Mouse (Mus musculus) lung, postnatal 4 days (tissue): Measurements from ENCODE around the gene Yeats4.
"Not testable (repeated sequence)": the region's sequence is repeated elsewhere in the genome, so short reads cannot be mapped to it uniquely, and the experiment has no call there.

Experiments
- DNase-seq, 2 experiments: peaks; one replicate each; pipeline ENCODE4 v3.0.0; 2021

Gene Yeats4

DNA sequence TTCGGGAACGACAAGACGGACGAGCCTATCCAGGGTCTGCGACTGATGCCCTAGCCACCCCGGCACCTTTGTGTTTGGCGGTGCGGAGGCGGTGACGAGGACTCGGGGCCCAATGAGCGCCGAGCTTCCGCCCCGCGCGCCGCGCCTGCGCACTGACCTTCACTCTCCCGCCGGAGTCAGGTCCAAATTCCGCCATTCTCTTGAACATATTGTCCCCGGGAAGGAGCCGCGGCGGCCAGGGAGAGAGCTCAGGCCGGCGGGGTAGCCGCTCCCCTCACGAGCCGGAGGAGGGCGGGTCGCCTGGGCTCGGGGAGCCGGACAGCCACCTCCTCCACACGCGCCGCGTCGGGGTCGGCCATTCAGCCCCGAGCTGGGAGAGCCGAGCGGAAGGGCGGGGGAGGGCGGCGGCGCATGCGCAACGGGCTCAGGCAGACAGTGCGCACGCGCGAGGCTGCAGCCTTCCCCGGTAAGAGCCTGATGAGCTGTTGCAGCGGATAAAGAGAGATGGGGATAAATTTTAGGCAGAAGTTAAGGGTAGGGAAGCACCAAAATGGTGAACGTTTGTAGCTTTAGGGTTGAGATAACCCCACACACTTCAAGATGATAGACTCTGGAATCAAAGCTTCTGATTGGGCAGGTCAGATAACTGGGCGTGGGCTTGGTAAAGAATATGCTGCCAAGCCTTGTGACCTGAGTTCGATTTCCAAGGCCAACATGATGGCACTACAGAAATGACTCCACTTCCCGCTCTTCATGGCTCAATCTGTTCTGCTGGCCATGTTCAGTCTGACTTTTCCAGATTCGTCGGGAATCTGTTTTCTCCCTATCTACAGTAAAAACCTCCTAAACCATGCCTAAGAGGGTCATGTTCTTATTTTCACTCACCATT is at the start of gene Yeats4:
Gene Yeats4 (minus strand): TSS at position 406 of the 889 bp plus-strand sequence.
- peak; percentile 96 to 97 for DNase-seq

DNA sequence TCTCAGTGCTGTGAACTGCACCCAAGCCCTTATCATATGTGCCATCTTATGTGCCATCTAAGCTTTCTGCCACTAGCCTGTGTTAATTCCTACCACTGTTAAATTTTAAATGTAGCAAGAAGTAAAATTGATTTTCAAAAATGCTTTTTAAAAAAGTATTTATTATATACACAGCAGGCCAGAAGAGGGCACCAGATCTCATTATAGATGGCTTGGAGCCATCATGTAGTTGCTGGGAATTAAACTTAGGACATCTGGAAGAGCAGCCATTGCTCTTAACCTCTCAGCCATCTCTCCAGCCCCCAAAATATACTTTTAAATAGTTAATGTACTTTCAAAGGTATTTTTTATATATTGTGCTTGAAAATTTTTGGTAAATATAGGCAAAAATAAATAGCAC is 47.7 kb upstream of the Yeats4 start:
- DNase-seq = no peak

DNA sequence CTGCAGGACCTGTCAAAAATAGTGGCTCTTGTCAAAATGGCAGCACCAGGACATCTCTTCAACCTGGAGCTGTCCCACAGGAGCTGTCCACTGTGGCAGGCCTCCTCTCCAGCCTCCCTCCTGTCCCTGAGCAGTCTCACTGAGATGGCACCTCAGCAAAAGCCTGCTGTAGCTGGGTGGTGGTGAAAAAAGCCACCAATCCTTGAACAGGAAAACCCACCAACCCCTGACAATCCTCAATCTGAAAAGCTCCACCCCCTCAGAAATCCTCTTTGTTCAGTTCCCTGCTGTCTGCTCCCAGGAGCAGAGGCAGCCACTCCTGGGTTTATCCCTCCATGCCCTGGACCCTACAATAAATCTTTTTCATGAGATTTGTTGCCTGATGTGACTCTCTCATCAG is 35.6 kb upstream of the Yeats4 start:
- DNase-seq = no peak

DNA sequence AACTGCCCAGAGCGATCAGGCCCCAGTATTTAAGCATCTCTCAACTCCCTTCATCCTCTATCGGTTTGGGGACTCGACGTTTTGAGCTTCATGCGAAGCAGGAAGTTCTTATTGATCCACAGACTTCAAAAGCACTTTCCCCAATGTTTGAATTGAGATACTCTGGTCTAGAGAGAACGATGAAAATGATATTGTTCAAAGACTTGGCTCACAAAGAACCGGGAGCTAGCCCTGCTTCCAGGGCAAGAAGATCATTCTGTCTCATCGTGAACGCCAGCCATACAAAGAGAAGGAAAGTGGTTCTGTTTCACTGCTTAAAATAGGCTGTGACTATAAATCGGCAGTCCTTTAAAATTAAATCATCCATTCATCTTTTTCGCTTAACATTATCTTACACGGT is 14.3 kb upstream of the Yeats4 start, which contains the start of gene 9530003J23Rik:
Gene 9530003J23Rik (minus strand): TSS at position 101 of the 400 bp plus-strand sequence.
- no peak for DNase-seq

DNA sequence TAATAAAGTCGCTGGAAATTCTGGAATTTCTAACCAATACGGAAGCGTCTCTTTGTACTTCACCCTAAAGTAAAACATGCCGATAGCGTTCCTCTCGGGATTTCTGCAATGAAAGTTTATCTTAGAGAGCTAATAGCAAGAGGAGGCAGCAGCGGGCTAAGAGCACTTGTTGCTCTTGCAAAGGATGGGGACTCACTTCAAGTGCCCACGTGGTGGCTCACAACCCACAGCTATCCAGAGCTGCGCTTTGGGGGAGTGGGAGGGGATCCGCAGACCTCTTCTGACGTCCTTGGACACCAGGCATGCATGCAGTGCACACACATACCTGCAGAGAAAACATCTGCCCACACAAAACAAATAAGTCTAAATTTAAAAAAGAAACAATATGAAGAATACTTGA is 11.6 kb upstream of the Yeats4 start:
- DNase-seq = peak; percentile 57 to 78

DNA sequence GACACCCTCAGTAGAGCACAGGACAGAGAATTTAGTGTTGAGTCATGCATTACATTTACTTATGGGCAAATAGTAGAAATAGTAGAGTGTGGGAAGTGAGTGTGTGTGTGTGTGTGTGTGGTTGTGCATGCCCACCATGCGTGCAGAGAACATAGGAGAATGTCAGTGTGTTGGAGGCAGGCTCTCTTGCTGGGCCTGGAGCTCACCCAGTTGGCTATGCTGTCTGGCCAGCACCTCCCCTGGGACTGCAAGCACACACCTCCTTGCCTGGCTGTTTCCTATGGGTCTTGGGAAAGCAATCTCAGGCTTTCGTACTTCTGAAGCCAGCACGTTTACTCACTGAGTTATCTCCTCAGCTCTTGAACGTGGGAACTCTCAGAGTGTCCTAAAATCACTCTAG is 10.5 kb upstream of the Yeats4 start:
- DNase-seq = peak; percentile 27 to 66

DNA sequence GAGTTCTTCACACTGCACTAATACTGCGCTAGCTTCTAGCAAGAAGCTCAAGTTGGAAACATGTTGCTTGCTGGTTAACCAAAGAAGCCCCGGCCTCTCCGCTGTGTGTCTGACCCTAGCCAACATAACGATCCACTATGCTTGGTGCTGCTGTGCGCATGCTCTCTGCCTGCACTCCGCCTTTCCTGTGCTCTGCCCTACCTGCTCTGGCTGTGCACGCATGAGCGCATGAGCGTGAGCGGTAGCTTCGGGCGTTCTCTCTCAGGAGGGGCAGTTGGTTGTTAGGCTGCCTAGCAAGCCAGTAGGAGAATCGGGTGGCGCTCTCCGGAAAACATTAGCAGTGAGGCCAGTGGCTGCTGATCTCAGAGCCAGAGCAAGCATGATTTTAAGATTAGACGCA is 5.5 kb upstream of the Yeats4 start:
- DNase-seq = no peak

DNA sequence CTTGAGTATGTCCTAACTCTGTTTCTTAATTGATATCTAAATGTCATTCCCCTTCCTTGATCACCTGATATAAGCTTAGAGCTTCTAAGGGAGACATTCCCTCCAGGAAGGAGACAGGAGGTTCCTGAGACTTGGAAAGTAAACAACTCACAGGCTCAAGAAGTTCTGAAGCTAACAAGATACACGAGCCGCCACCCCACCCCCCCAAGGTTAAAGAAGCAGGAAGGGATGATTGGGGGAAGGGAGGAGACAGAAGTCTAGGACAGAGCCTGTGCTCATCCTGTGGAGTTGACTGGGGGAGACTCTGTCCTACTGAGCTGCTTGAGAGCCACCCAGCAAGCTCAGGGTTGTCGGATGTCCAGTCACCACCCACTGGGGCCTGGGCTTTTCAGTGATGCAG is 1.7 kb upstream of the Yeats4 start:
- DNase-seq = no peak

DNA sequence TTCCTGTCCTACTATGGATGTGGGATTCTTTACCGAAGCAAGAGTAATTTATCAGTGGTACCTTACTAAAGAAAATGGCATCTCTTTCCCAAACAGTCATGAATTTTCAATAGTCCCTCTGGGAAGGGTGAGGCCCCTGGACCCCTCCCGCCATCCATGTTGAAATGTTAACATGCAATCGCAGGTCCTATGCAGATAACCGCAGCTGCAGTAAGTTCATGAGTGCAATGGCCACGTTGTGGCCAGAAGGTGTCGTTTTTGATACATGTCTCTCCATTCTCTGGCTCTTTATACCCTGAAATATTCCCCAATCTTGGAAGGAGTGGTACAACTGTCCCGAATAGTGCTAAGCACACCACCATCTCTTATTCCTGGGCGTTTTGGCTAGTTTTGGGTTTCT is 787 bp upstream of the Yeats4 start:
- DNase-seq = no peak

DNA sequence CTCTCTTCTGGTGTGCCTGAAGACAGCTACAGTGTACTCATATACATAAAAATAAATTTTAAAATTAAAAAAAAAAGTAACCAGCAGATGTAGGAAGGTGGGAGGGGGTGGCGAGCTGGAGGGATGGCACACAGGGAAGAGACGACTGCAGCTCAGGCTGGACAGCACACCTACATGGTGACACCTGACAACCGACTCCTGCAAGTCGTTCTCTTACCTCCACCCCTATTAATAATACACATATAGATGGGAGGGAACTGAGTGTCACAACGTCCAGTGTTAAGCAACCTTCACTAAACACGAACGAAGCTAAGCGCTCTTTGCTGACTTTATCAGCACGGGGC is 577 bp downstream of the Yeats4 start:
- no peak for DNase-seq

DNA sequence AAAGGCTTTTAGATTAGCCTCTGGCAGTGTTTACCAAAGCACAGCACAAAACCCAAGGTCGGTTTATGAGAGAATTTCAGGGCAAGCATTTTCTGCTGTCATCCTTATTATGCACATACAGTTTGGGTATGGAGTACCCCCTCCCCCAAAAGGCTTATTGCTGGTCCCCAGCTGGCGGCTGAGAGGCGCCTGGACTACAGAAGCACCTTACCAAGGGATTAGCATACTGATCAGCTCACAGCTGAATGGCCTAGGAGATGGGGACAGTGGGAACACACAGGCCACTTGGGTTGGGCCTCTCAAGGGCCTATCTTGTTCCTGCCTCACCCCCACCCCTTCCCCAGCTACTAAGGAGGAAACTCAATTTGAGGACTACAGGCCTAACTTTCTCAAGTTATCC is 1.5 kb downstream of the Yeats4 start:
- no peak for DNase-seq

DNA sequence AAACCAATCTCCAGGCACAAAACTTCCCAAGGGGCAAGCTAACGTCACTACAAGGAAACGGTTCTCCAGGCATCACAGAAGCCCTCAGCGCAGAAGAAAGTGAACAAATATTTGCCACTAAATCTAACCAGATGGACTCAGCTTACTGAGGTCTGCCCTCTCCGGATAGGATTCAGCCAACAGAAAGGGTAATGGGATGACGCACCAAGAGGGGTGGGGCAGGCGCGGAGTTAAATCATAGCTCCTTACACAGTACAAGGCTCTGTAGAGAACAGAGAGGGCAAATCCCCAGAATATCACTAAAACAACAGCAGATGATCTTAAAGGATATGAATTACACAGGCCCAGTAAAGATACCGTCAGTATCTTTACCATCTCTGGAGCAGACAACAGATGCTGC is 6.0 kb downstream of the Yeats4 start:
- DNase-seq = no peak

DNA sequence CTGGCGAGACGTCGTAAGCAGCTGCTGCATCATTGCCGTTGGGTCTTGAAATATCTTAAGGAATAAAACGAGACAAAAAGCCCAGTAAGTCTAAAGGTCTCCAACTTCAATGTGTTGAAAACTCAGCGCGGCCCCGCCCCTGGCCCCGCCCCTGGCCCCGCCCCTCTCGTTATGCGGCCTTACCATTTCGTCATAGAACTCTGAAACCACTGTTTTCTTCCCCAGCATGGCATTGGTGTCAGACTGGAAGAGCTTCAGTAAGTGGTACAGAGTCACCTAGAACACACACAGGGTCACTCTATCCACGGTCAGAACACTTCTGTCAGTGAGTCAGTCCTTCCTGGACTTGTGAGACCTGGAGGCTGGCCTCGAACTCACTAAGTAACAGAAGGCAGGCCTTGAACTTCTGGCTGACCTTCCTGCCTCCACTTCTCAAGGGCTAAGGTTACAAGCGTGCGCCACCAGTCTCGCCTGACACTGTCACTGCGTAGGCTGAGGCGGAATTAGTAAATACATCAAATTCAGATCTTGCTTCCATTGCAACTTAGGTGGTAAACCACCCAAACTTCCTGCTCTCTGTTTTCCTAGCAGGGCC is 7.0 kb downstream of the Yeats4 start:
- no peak for DNase-seq

DNA sequence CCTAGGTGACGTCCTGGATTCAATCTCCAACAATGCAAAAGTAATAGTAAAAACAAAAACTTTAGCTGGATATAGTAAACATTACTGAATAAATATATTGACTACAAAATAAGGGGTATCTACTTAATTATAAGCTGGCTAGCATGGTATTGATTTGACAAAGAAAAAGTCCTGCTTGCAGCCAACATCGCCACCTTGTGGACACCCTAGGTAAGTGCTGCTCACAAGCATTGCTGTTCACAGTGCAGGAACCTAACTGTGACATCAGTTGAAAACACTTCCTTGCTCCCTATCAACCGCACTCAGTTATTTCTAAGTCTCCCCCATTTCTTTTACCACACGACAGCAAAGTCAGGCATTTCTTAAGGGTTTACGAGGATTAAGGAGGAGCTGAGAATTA is 7.5 kb downstream of the Yeats4 start:
- DNase-seq = peak in 1 of 2 experiments; percentile 69

DNA sequence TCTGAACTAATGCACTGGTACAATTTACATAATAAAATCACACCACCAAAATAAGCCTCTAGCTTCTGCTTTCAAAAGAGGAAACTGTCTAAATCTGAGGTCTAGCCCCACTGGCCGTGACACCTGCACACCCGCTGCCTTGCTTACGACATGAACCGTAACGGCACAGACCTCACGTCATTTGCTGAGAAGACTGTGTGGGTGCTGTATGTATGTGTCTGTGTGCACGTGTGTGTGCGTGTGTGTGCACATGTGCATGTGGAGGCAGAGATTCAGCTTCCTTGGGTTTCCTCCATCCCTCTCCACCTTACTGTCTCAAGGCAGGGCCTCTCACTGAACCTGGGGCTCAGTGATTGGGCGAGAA is 8.2 kb downstream of the Yeats4 start:
- DNase-seq = peak in 1 of 2 experiments; percentile 46

DNA sequence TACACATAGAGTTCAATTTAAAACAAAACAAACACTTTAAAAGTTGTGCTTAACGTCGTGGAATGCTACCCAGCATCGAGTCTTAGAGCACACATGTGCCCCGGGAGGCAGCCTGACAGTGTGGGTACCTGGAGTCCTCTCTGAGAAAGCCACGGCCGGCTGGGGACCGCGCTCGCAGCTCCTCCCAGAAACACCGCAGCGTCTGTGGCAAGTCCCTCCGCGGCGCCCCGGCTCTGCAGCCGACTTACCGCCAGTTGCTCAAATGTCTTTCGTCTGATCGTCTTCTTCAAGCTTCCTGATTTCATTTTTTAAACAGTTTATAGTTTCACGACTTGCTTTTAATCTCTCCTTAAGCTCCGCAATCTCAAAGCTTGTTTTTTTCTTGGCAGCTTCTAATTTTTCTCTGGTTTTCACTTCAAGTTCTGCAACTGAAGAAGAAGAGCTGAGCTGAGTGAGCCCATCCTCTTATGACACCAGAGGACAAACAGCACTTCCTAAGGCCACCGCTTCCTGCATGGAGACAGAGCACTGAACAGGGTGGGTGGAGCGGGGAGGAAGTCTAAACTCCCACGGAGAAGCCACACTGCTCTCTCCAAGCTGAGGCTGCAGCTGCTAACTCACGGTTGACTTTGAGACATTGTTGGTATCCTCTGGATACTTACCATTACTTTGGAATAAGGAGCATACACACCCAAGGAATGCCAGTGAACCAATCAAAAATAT is 8.7 kb downstream of the Yeats4 start:
- DNase-seq = no peak

DNA sequence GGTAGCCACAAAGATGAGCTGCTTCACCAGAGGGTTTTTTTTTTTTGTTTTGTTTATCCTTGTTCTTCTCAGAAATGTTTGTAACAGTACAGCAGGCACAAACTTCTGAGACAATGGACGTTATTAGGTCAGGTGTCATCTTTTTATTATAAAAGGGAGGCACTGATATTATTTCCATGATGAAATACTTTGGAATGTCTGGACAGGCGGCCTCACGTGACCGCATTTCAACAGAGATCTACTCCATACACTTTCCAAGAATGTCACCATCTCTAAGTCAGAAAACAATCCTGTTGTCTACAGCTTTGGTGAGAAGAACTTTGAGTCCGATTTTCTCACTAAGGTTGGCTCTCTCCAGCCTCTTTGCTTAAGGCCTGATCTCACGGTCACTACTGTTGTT is 13.3 kb downstream of the Yeats4 start:
- DNase-seq = no peak

DNA sequence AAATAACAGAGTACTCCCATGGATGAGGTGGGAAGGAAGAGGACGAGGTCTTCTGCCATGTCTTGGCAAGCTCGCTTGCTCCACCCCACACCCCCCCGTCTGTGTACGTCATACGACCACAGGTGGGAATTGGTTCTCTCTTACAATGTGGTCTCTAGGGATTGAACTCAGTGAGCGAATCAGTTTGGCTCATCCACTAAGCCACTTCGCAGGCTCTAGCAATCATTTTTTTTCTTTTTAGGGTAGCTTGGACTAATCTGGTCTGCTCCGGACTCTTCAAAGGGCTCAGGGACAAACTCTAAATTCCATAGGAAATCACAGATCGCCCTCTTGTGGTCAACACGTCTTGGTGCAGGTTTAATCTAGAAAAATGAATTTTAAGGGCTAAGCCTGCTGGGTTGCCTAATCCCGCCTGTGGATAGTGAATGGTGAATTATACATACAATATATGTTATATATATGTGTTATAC is 14.8 kb downstream of the Yeats4 start:
- peak in 1 of 2 experiments; percentile 57 for DNase-seq

DNA sequence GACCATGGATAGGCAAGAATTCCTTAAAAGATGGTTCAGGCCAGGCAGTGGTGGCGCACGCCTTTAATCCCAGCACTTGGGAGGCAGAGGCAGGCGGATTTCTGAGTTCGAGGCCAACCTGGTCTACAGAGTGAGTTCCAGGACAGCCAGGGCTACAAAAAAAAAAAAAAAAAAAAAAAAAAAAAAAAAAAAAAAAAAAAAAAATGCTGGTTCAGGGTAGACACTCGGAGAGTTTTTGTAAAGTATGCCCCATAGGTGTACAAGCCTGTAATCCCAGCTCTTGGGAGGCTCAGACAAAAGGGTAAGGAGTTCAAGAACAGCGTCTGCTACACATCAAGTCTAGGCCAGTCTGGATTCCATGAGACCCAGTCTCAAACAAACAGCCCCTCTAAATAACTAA is 15.5 kb downstream of the Yeats4 start:
- not testable (repeated sequence) for DNase-seq

DNA sequence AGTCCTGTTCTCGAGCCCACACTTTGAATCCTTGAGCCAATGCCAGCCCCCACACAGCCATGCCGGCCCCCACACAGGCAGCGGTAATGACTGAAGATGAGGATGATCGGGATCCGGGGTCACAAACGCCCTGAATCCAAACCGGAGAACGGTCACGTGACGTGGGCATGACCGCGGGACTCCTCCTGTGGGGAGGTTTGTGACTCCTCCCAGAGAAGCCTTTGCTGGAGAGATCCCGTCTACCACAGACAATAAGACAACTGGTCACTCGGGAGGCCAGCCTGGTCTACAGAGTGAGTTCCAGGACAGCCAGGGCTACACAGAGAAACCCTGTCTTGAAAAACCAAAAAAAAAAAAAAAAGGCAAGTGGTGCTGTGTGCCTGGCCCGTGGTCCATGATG is 16.1 kb downstream of the Yeats4 start:
- DNase-seq = no peak

DNA sequence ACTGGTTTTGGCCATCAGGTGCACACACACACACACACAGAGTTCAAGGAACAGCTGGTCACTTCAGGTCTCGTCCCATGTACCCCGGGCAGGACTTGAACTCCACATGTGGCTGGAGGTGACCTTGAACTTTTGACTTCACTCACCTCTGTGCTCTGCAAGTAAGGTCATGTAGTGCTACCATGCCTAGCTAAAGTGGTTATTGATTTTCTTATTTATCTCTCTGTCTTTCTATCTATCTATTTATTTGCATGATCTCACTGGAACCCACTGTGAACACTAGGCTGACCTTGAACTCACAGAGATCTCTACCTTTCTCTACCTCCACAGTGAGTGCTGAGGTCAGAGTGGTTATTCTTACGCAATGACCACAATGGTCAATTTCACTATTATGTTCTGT is 18.2 kb downstream of the Yeats4 start:
- no peak for DNase-seq

DNA sequence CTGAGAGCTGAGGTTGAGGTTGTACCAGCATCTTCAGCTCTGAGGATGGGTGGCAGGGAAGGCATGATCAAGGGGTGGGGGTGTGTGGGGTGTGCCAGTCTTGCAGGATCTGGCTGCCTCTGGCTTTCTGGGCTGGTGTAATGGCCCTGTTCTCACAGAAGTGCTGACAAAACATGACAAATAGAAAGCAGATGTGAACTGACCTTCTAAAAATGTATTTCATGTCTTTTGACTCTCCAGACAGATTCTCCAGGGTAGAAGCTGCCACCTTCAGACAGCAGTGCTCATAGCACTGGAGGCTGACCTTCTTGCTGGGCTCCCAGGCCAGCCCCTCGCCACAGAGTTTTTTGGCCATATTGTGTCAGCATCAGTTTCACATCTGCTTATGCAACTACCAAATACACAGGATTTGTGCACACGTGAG is 20.7 kb downstream of the Yeats4 start:
- DNase-seq = no peak

DNA sequence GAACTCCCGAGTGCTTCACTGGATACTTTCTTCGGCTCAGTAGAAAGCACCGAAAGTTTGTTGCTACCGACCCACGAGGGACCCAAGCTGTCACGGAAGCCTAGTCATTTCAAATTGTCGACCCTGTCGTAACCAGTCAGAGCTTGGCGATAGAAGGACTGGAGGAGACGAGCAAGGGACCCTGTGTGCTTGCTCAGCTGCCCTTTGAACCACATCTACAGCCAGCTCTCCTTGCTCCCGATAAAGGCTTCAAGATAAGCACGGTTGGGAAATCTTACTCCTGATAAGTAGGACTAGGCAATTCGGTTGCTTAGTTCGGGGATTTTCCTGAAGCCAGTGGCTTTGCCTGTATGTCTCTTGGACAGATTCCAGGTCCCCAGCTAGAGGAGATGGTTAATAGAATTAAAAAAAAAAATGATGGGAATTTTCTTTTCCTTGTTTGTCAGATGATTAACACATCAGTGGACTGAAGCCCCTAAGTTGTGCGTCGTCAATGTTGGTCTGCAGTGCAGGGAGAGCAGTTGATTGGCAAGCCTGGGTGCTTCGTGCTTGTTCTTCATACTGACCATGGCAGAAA is 21.2 kb downstream of the Yeats4 start:
- DNase-seq = no peak
